Mouse (Mus musculus) c-Kit-negative CD71-positive TER-119-positive erythroid progenitor cells, embryonic 14.5 days (primary cell): Measurements from ENCODE around the gene Thtpa.

Experiments used
- DNase-seq: peaks from one replicate; pipeline ENCODE4 v3.0.0-alpha.2; 2013; ENCODE audit warnings: low read depth, low spot score

Thtpa gene

GRCm38 (mm10) chr14:55135676-55136075 is 41.1 kb downstream of the Thtpa start:
- DNase-seq = no peak

- no peak for DNase-seq
Observed at GRCm38 (mm10) chr14:55139313-55139712, 44.7 kb downstream of the Thtpa start.

GRCm38 (mm10) chr14:55146324-55146723 is 51.7 kb downstream of the Thtpa start:
- no peak for DNase-seq

GRCm38 (mm10) chr14:55146829-55147401 is 52.3 kb downstream of the Thtpa start:
- no peak for DNase-seq

GRCm38 (mm10) chr14:55148363-55148915 is 53.9 kb downstream of the Thtpa start:
- peak; percentile 29 for DNase-seq
